Mouse (Mus musculus) liver, adult 2 months (tissue): ENCODE data around the gene Serpinc1.

Source experiments
- CTCF ChIP-seq: fragments of 200-500 bp; IDR thresholded peaks from 2 replicates; pipeline ENCODE4 v1.5.1; 2011; ENCODE audit warnings: low read depth, low read length, control low read depth
- POLR2A ChIP-seq: fragments of 200-500 bp; IDR thresholded peaks from 2 replicates; pipeline ENCODE4 v1.6.1; 2011; ENCODE audit warnings: low read length, control low read depth; ENCODE audit not compliant: insufficient read depth; ENCODE audit errors: extremely low read depth

GRCm38 (mm10) chr1:161037599-161037998, 59.2 kb downstream of the Serpinc1 start:
- TF ChIP-seq CTCF (no peak), POLR2A (no peak)
